Mouse (Mus musculus): ENCODE measurements at regions not wholly inside any gene's neighbourhood (a gene's known extent, or its start where the extent isn't known, plus 50 kb on each side); places are given as distances from the start of the nearest gene placed in this dataset.
A peak's percentile ranks its signal among the peaks of the same experiment; 100 is the strongest.

DNA sequence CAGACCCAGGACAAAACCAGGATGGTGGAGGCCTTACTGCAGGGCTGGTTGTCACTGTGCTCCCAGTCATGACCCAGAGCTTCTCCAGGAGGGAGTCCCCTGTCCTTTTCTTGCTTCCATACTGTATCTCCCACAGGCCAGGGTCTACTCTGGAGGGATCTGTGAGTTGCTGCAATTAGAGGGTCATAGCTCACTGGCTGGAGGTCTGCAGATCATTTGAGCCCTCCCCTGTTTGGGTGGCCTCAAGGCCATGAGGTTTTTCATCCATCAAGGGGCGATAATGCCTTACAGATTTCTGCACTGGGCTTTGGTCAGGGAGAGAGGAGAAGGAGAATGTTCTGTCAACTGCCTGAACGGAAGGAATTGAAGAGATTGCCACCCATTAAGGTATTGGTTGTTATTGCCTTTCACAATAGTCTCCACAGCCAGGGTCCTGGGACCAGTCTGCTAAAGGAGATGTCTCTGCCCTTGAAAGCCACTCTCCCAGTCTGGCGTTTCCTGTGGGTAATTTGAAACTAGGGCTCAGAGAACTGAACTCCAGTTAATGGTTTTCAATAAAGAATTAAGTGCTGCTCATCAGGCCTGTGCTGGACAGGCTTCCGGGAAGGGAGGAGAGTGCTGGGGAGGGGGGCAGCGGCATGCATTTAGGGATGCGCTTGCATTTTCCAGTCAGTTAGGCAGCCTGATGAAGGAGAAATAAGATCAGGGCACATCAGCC is 147.4 kb downstream of the Dmrta2 start:
- peak; percentile 52 for DNase-seq (ENCODE audit: low spot score)

DNA sequence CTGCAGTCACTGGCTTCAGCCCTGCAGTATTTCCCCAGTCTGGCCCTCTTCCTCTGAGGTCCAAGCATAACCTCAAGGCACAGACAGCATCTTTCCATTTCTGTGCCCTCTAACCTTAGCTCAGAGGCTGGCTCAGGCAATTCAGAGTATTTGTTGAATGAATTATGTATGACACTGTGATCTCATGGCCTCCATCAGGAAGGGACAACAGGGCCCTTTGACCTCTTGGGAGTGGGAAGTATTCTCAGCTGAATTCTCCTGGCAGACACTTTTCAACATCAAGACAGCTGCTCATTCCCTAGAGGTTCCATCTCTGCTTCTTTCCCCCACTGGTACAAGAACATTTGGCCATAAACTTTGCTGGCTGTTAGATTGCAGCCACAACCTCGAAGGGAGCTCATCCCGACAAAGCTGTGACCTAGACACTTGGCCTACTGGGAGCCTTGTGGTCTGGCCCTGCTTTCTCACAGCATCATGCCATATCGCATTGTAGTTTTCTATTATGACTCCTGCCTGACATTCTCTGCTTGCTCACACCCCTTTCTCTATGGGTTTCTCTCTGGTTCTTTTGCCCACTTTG is 150.2 kb downstream of the Dmrta2 start:
- peak; percentile 61 for DNase-seq (ENCODE audit: low spot score)

DNA sequence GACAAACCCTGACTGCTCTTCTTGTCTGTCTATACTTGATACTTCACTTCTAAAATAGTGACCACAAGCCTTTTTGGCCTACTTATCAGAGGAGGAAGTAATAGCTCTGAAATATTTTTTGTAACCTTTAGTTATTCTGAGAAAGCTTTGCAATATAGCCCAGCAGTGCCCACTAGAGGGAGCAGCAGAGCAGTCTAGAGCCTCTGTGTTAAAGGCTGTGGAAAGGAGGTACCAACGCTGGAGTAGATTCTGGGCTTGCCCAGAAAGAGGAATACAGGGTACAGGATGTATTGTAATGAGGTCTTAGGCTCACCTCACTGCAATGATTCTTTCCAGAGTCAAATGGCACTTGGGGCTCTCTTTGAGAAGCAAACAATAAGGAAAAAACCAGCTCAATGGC is 151.1 kb downstream of the Dmrta2 start:
- peak; percentile 86 for DNase-seq (ENCODE audit: low spot score)

DNA sequence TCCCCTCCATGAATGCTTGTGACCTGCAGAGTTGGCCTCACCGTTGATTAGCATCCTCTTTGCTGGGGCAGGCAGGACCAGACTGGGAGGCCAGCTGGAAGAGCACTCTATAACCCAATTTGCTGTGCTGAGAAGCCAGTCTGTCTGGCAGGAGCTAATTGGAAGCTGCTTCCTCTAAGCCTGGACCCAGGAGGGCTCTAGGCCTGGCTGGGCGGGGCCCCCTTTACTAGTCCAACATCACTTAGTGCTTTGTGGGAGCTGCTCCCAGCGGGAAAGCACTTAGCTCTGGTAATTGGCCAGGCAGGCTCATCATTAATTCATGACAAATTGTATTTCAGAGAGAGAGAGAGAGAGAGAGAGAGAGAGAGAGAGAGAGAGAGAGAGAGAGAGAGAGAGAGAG is 151.7 kb downstream of the Dmrta2 start:
- no peak for DNase-seq (ENCODE audit: low spot score)

DNA sequence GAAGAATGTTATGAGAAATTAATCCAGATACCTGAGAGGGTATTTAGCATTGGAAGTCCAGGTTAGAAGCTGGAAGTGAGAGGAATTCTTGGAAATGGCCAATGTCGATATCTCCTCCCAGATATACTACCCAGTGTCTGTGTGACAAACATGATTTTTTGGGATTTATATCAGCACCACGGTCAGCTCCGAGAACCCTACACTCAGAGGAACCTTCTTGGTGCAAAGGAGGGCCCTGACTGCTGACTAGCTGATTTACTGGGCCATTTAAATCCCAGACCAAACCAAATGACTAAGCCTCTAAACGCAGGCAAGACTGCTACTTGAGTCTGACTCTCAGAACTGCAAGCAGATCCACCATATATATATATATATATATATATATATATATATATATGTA is 154.2 kb downstream of the Dmrta2 start:
- DNase-seq (ENCODE audit: low spot score) = peak; percentile 71

DNA sequence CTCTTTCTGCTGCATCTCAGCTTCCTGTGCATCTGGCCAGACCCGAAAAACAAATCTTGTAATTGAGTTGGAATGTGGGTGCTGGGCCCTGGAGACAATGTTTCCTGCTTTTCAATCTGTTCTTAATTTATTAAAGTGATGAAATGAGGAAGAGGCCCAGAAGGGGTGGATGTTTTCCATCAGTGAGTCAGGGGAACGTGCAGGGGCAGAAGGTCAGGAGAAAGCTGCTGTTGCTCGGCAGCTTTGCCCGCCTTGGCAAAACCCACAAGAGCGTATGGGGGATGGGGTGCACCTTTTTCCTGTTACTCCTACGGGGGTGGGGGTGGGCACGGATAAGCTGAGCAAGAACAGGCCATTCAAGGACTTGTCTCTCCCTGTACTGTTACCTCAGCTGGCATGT is 156.2 kb downstream of the Dmrta2 start:
- peak; percentile 76 for DNase-seq (ENCODE audit: low spot score)

DNA sequence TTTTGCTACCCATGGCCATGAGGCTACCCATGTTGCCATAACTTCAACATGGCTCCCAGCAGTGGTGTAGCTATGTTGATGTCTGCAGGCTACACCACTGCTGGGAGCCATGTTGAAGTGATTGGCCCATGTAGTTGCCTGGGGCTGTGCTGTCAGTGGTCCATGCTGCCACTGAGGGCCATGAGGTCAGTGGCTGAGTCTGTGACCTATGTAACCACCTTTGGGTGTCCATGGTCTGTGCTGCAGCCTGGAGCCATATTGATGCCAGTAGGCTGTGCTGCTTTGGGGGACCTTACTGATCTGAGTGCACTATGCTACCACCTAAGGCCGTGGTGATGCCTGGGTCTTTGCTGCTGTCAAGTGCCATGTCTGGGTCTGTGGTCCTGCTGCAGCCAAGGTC is 167.4 kb downstream of the Dmrta2 start:
- no peak for DNase-seq (ENCODE audit: low spot score)

DNA sequence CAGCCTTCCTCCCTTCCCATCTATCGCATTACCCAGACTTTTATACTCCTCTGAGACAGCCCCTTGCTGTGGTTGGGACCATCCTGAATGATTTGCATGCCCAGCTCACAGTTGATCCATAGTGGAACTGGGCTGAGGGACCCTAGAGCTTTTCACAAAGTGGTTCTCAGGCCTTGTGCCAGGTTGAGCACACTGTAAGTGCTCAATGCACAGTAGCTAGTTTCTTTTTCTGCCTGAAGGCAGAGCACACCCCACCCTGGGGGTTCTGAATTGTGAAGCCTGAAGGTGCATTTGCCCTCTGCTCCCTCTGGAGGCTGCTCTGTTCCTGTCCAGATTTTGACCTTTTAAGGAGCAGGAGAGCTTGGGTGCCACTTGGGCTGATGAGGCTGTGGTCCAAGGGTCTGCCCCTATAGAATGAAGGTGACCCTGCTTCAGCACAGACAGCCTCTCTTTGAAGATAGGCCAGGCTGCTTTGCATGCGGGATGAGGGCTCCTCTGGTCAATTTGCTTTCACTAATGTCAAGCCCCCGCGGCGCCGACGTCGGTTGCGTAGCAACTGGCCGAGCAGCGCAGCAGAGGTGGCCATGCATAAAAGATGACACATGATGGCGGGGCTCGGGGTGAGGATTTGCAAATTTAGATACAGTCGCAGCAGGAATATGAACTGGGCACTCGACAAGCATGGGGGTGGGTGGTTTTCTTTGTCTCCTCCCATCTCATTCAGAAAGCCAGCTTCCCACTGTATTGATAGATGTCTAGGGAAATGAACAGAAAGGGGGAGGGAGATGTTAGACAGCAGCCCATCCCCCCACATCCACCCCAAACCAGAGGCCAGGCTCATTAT is 174.5 kb downstream of the Dmrta2 start:
- DNase-seq (ENCODE audit: low spot score) = peak; percentile 84

Measured in embryo, embryonic 10.5 days (tissue).